Mouse (Mus musculus) left cerebral cortex, postnatal 36 days (tissue): Measurements from ENCODE around the gene Fbxo48. TPM values are rescaled to one million over a fixed set of nuclear protein-coding genes. Genes with fewer than 3 reads are reported as not detected.

ENCODE experiments used
- total RNA-seq, 2 experiments: library from RNA; stranded (reverse); gene quantifications; 2 replicates each; pipeline ENCODE4 v1.2.3; 2021

The Fbxo48 gene
- total RNA-seq, 2 experiments from 2014 or later, result 1.3 to 1.5 TPM

Other genes with a start within 250 kb of the Fbxo48 start
- gene Egfr, start 199.2 kb upstream of the Fbxo48 start, total RNA-seq, result 10 to 100 TPM; 15.0 to 15.1 TPM
- gene Cnrip1, start 100.2 kb downstream of the Fbxo48 start, total RNA-seq, result 100 to 1,000 TPM in 1 of 2 experiments, 10 to 100 TPM in 1; 99.5 to 105 TPM
- 1 to 10 TPM; 6.0 to 7.6 TPM for gene Plek, start 101.0 kb downstream of the Fbxo48 start, total RNA-seq
- 100 to 1,000 TPM; 705 to 781 TPM for gene Ppp3r1, start 207.9 kb downstream of the Fbxo48 start, total RNA-seq
- 1 to 10 TPM; 8.0 to 8.6 TPM for gene Wdr92, start 230.7 kb downstream of the Fbxo48 start, total RNA-seq